Mouse (Mus musculus) lung, postnatal 4 days (tissue): ENCODE data around the gene Rgs7bp.

Experiments
- DNase-seq, 2 experiments: peaks; one replicate each; pipeline ENCODE4 v3.0.0; 2021

Gene Rgs7bp

GRCm38 (mm10) chr13:105002132-105002830, 52.4 kb downstream of the Rgs7bp start:
- no peak for DNase-seq

GRCm38 (mm10) chr13:105001714-105002113, 53.0 kb downstream of the Rgs7bp start:
- no peak for DNase-seq

GRCm38 (mm10) chr13:104988811-104989258, 65.9 kb downstream of the Rgs7bp start:
- DNase-seq: no peak

GRCm38 (mm10) chr13:104988009-104988540, 66.7 kb downstream of the Rgs7bp start:
- no peak for DNase-seq

GRCm38 (mm10) chr13:104985691-104986090, 69.0 kb downstream of the Rgs7bp start:
- no peak for DNase-seq

- DNase-seq: no peak
Observed at GRCm38 (mm10) chr13:104983989-104984388, 70.7 kb downstream of the Rgs7bp start.

GRCm38 (mm10) chr13:104982781-104983353, 71.9 kb downstream of the Rgs7bp start:
- DNase-seq: no peak

- DNase-seq: no peak
Observed at GRCm38 (mm10) chr13:104978176-104978575, 76.6 kb downstream of the Rgs7bp start.

GRCm38 (mm10) chr13:104967486-104967885, 87.2 kb downstream of the Rgs7bp start:
- DNase-seq: no peak

GRCm38 (mm10) chr13:104963716-104964115, 91.0 kb downstream of the Rgs7bp start:
- no peak for DNase-seq

- DNase-seq: no peak
Observed at GRCm38 (mm10) chr13:104962716-104963411, 91.9 kb downstream of the Rgs7bp start.

- DNase-seq: no peak
Observed at GRCm38 (mm10) chr13:104962166-104962565, 92.6 kb downstream of the Rgs7bp start.

- no peak for DNase-seq
Observed at GRCm38 (mm10) chr13:104960951-104961715, 93.6 kb downstream of the Rgs7bp start.

- DNase-seq: no peak
Observed at GRCm38 (mm10) chr13:104960206-104960928, 94.4 kb downstream of the Rgs7bp start.

- no peak for DNase-seq
Observed at GRCm38 (mm10) chr13:104959733-104960132, 95.0 kb downstream of the Rgs7bp start.

GRCm38 (mm10) chr13:104947958-104948357, 106.8 kb downstream of the Rgs7bp start:
- peak; percentile 31 to 79 for DNase-seq

- no peak for DNase-seq
Observed at GRCm38 (mm10) chr13:104940483-104940882, 114.2 kb downstream of the Rgs7bp start.

GRCm38 (mm10) chr13:104939856-104940255, 114.9 kb downstream of the Rgs7bp start:
- peak in 1 of 2 experiments; percentile 42 for DNase-seq

GRCm38 (mm10) chr13:104938966-104939593, 115.7 kb downstream of the Rgs7bp start:
- no peak for DNase-seq

- no peak for DNase-seq
Observed at GRCm38 (mm10) chr13:104937759-104938158, 117.0 kb downstream of the Rgs7bp start.

GRCm38 (mm10) chr13:104936586-104936985, 118.1 kb downstream of the Rgs7bp start:
- no peak for DNase-seq
